Mouse (Mus musculus) liver, embryonic 11.5 days (tissue): Measurements from ENCODE around the gene Bdkrb1. TPM values are rescaled to one million over a fixed set of nuclear protein-coding genes. Genes with fewer than 3 reads are reported as not detected.

Source experiments
- ATAC-seq: fragments of 200-750 bp; cut with Nextera tagmentation; replicated peaks from 2 replicates; pipeline ENCODE4 v1.8.0; 2017; ENCODE audit warnings: moderate number of reproducible peaks, mild to moderate bottlenecking, moderate TSS enrichment, moderate library complexity; ENCODE audit not compliant: low FRiP score
- DNase-seq: peaks from one replicate; pipeline ENCODE4 v3.0.0-alpha.2; 2017; ENCODE audit warnings: low spot score
- H3K27ac ChIP-seq: fragments of 300-500 bp; sonication (generic); 2 replicates; pipeline ENCODE4 v1.5.1; 2014; ENCODE audit warnings: mild to moderate bottlenecking, low read depth, low read length, control low read depth
- H3K27me3 ChIP-seq: fragments of 300-500 bp; sonication (generic); replicated peaks from 2 replicates; pipeline ENCODE4 v1.6.1; 2014; ENCODE audit warnings: low read length, mixed read lengths; ENCODE audit not compliant: control insufficient read depth, insufficient read depth
- H3K36me3 ChIP-seq: fragments of 300-500 bp; sonication (generic); 2 replicates; pipeline ENCODE4 v1.6.1; 2014; ENCODE audit warnings: mild to moderate bottlenecking, low read length, moderate library complexity, mixed read lengths; ENCODE audit not compliant: control insufficient read depth, insufficient read depth
- H3K4me1 ChIP-seq: fragments of 300-500 bp; sonication (generic); replicated peaks from 2 replicates; pipeline ENCODE4 v1.6.1; 2014; ENCODE audit warnings: low read length, mixed read lengths; ENCODE audit not compliant: control insufficient read depth, insufficient read depth
- H3K4me2 ChIP-seq: fragments of 300-500 bp; sonication (generic); 2 replicates; pipeline ENCODE4 v1.6.1; 2014; ENCODE audit warnings: mild to moderate bottlenecking, control low read depth, moderate library complexity
- H3K4me3 ChIP-seq: fragments of 300-500 bp; sonication (generic); 2 replicates; pipeline ENCODE4 v1.5.1; 2014; ENCODE audit warnings: low read depth, low read length, control low read depth
- H3K9ac ChIP-seq: fragments of 300-500 bp; sonication (generic); 2 replicates; pipeline ENCODE4 v1.6.1; 2014; ENCODE audit warnings: low read depth, low read length, control low read depth
- H3K9me3 ChIP-seq: fragments of 300-500 bp; sonication (generic); 2 replicates; pipeline ENCODE4 v1.6.1; 2016; ENCODE audit warnings: low read length, inconsistent platforms, mixed read lengths; ENCODE audit not compliant: control insufficient read depth
- WGBS: fragments of 180-500 bp; shearing (Covaris S2); extraction: QIAGEN DNeasy Blood & Tissue Kit; methylation state at CpG from one replicate; pipeline ENCODE4 v1.1.7; 2014; 5-methylcytosine and 5-hydroxymethylcytosine counted together
- polyA plus RNA-seq: library from polyadenylated mRNA; unstranded; fragments of >200 nt; fragmentation: Nextera tagmentation; extraction: Ambion mirVana; gene quantifications from 2 replicates; pipeline ENCODE4 v1.2.1, GENCODE M21; 2014

Gene Bdkrb1
- polyA plus RNA-seq, 1 experiment from 2014 or later, result 0.37 TPM

DNA sequence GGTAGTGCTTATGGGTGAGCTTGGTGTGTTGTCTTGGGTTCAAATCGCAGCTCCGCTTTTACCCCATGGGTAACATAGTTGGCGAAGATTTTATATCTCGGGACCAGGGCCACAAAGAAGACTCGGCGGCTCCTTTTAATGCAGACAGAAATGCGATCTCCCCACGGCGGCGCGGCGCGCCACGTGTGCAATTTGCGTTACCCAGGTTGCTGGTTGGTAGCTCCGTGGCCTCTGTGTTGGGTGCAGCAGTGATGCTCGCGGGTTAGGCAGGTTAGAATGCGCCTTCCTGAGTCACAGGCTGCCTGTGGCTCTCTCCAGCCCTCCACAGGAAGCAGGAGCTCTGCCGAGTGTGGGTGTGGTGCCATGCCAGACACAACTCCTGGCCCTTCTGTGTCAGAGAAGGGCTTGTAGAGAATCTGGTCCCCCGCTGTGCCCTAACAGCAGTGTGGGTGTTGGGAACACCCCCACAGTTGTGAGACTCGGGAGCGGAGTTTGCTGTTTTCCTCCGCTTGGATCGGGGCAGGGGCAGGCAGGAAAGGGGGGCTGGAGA lies 39.1 kb upstream of the Bdkrb1 start:
- DNase-seq, result no peak
- no peak for ATAC-seq
- no peaks in the 10 kb centered on the region; the same call in 1 of the 2 replicates for H3K4me1 ChIP-seq
- WGBS, result 13% methylated on average over 25 of the region's 25 CpGs
- peaks cover 50% of the 10 kb centered on the region for H3K27me3 ChIP-seq
- H3K4me2 ChIP-seq, result peak overlapping the region; percentile 45
- no peak overlapping the region for H3K9ac ChIP-seq
- no peaks in the 10 kb centered on the region for H3K36me3 ChIP-seq
- H3K4me3 ChIP-seq, result no peak overlapping the region
- H3K9me3 ChIP-seq, result no peaks in the 10 kb centered on the region
- no peak overlapping the region for H3K27ac ChIP-seq

GRCm38 (mm10) chr12:105565221-105565620 lies 37.7 kb upstream of the Bdkrb1 start:
- no peak for ATAC-seq
- peaks cover 50% of the 10 kb centered on the region for H3K27me3 ChIP-seq
- no peaks in the 10 kb centered on the region; the same call in 1 of the 2 replicates for H3K4me1 ChIP-seq
- no peak overlapping the region for H3K4me3 ChIP-seq
- no peak overlapping the region for H3K27ac ChIP-seq
- WGBS, result 66% methylated on average over 5 of the region's 5 CpGs
- no peaks in the 10 kb centered on the region for H3K9me3 ChIP-seq
- no peak for DNase-seq
- no peak overlapping the region for H3K4me2 ChIP-seq
- H3K9ac ChIP-seq, result no peak overlapping the region
- H3K36me3 ChIP-seq, result no peaks in the 10 kb centered on the region

- H3K4me3 ChIP-seq, result no peak overlapping the region
- 70% methylated on average over 3 of the region's 3 CpGs for WGBS
Measured at GRCm38 (mm10) chr12:105571867-105572266, 31.0 kb upstream of the Bdkrb1 start.

GRCm38 (mm10) chr12:105572622-105573021 lies 30.3 kb upstream of the Bdkrb1 start:
- DNase-seq (no peak), ATAC-seq (no peak)
- 74% methylated on average over 2 of the region's 2 CpGs for WGBS
- Histone ChIP-seq H3K4me2 (no peak overlapping the region), H3K27ac (no peak overlapping the region), H3K9me3 (no peaks in the 10 kb centered on the region), H3K4me1 (no peaks in the 10 kb centered on the region), H3K4me3 (no peak overlapping the region), H3K9ac (no peak overlapping the region), H3K27me3 (no peaks in the 10 kb centered on the region), H3K36me3 (no peaks in the 10 kb centered on the region)

More at GRCm38 (mm10) chr12:105571867-105572266, 31.0 kb upstream of the Bdkrb1 start:
- H3K27me3 ChIP-seq, result no peaks in the 10 kb centered on the region
- DNase-seq, result no peak
- no peak overlapping the region for H3K27ac ChIP-seq
- H3K9ac ChIP-seq, result no peak overlapping the region
- no peak for ATAC-seq
- no peaks in the 10 kb centered on the region for H3K9me3 ChIP-seq
- no peak overlapping the region for H3K4me2 ChIP-seq
- H3K36me3 ChIP-seq, result no peaks in the 10 kb centered on the region
- no peaks in the 10 kb centered on the region for H3K4me1 ChIP-seq

DNA sequence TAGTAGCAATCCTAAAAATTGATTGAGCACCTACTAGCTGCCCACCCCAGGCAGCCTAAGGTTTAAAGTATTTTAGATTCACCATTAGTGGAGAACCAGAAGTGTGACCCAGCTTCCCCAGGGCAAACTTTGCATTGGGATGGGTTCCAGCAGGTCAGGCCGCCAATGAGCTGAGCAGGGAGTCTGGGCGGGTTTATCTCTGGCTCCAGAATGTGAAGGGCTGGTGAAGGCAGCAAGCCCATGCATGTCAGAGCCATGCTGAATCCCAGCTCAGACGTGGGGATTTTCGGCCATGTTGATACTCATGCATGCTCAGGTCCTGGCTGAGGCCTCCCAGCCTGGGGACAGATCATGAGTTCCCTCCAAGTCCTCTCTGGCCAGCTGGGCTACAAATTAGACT lies 28.5 kb upstream of the Bdkrb1 start:
- no peak overlapping the region for H3K27ac ChIP-seq
- 73% methylated on average over 4 of the region's 4 CpGs for WGBS
- ATAC-seq (no peak), DNase-seq (no peak)
- no peak overlapping the region for H3K4me3 ChIP-seq
- H3K27me3 ChIP-seq, result no peaks in the 10 kb centered on the region
- H3K36me3 ChIP-seq, result no peaks in the 10 kb centered on the region
- no peak overlapping the region for H3K9ac ChIP-seq
- H3K9me3 ChIP-seq, result no peaks in the 10 kb centered on the region
- no peak overlapping the region for H3K4me2 ChIP-seq
- no peaks in the 10 kb centered on the region for H3K4me1 ChIP-seq

GRCm38 (mm10) chr12:105580490-105580889 lies 22.4 kb upstream of the Bdkrb1 start:
- no peaks in the 10 kb centered on the region for H3K36me3 ChIP-seq
- DNase-seq, result no peak
- no peak overlapping the region for H3K4me2 ChIP-seq
- H3K4me1 ChIP-seq, result peaks cover 9% of the 10 kb centered on the region
- H3K27ac ChIP-seq, result no peak overlapping the region
- no peaks in the 10 kb centered on the region for H3K9me3 ChIP-seq
- H3K27me3 ChIP-seq, result no peaks in the 10 kb centered on the region
- no peak overlapping the region for H3K4me3 ChIP-seq
- 71% methylated on average over 17 of the region's 17 CpGs for WGBS
- no peak overlapping the region for H3K9ac ChIP-seq
- ATAC-seq, result no peak

DNA sequence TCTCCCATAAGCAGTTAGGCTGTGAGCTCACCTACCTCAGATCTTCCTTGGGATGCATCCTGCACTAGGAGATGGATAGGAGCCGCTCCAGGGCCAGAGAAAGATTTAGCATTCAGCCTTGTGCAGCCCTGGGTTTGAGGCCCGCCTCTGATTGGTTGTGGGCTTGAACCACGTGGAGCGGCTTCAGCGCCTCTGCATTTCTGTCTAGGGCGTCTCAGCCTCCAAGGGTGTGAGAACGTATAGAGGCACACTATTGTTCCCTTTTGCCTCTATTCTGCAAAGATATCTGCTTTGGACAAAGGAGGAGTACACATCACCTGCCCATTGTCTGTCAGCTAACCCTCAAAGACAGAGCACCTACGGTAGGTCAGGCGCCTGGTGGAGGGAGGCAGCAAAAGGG lies 20.4 kb upstream of the Bdkrb1 start:
- ATAC-seq, result no peak
- no peak for DNase-seq
- no peak overlapping the region for H3K4me3 ChIP-seq
- H3K27me3 ChIP-seq, result peaks cover 4% of the 10 kb centered on the region; the same call in 1 of the 2 replicates
- no peak overlapping the region for H3K9ac ChIP-seq
- H3K27ac ChIP-seq, result no peak overlapping the region
- no peak overlapping the region for H3K4me2 ChIP-seq
- H3K4me1 ChIP-seq, result peaks cover 9% of the 10 kb centered on the region
- H3K36me3 ChIP-seq, result no peaks in the 10 kb centered on the region
- no peaks in the 10 kb centered on the region for H3K9me3 ChIP-seq
- 59% methylated on average over 9 of the region's 9 CpGs for WGBS

- H3K4me1 ChIP-seq, result peaks cover 9% of the 10 kb centered on the region
- peak; percentile 84 for ATAC-seq
- 22% methylated on average over 2 of the region's 2 CpGs for WGBS
Measured at GRCm38 (mm10) chr12:105583484-105583883, 19.4 kb upstream of the Bdkrb1 start.

GRCm38 (mm10) chr12:105584851-105585250 lies 18.0 kb upstream of the Bdkrb1 start:
- DNase-seq, result peak; percentile 62
- Histone ChIP-seq H3K27ac (no peak overlapping the region), H3K9ac (no peak overlapping the region), H3K4me3 (no peak overlapping the region), H3K9me3 (no peaks in the 10 kb centered on the region), H3K4me2 (no peak overlapping the region), H3K4me1 (peaks cover 9% of the 10 kb centered on the region), H3K36me3 (no peaks in the 10 kb centered on the region), H3K27me3 (peaks cover 4% of the 10 kb centered on the region; the same call in 1 of the 2 replicates)
- peak; percentile 42; the same call in 1 of the 2 replicates for ATAC-seq
- 9% methylated on average over 12 of the region's 12 CpGs for WGBS

More at GRCm38 (mm10) chr12:105583484-105583883, 19.4 kb upstream of the Bdkrb1 start:
- no peak overlapping the region for H3K4me3 ChIP-seq
- no peak overlapping the region for H3K9ac ChIP-seq
- H3K27ac ChIP-seq, result no peak overlapping the region
- H3K36me3 ChIP-seq, result no peaks in the 10 kb centered on the region
- H3K9me3 ChIP-seq, result no peaks in the 10 kb centered on the region
- peak overlapping the region; percentile 34 for H3K4me2 ChIP-seq
- H3K27me3 ChIP-seq, result peaks cover 4% of the 10 kb centered on the region; the same call in 1 of the 2 replicates
- DNase-seq, result no peak
